Comparison of ENCODE assay signal across 14 mouse cellular contexts in the genomic region with DNA sequence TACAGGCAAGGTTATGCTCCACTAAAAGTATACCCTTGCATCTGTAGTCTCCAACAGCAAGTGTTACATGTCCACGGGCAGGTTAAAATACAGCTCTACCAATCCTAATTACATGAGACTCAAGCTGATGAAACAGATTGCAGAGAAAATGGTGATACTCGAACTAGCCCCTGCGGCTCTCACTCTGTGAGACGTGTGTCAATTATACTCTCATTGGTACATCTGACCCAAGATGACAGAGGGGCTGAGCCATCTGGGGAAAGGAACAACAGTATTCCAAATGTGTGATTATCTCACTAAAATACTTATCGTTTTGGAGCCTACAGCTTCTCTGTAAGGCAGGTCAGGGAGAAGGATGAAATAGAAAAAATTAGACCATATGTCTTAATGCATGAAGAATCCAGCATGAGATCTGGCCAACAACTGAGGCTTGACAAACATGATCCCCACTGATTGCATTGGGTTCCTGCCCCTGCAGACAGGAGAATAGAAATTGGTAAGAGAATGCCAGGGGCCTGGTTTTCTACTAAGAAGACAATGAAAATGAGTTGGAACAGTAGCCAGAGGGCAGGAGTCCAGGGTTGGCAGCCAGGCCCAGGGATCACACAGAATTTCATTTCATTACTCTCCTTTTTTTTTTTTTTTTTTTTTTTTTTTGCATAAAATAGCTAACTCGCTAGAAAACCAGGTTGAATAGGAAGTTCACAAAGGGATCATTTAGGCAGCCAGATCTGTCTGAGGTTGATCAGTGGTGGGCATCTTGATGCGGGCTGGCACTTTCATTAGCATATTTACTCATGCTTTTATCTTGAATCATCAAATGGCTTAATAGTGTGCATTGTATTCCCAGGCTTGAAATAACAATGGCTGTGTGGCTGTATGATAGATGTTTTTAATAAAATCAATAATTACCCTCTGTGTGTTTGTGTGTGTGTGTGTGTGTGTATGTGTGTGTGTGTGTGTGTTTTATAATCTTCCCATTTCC.
A peak's percentile ranks its signal among the peaks of the same experiment; 100 is the strongest.
DNase-seq lines count a peak whose midpoint lies in the region; ATAC-seq lines count a peak whose summit lies in the region.
"Had no signal": no experiment of that assay in that cellular context is flagged by ENCODE, and none has a peak within 500 bp of the region (broad histone marks: within the 10 kb centered on the region; RNA-seq: fewer than 3 reads in every experiment).

No protein-coding gene starts in this region.

- no peaks in the 10 kb centered on the region for H3K9me3 ChIP-seq in kidney, embryonic 16.5 days (ENCODE audit: low read length)
- H3K9me3 ChIP-seq: limb, embryonic 15.5 days; lung, embryonic 15.5 days had no signal

- no peak overlapping the region for H3K4me2 ChIP-seq in kidney, embryonic 16.5 days (replicated peaks; ENCODE audit: low read depth, low read length)
- H3K4me2 ChIP-seq: limb, embryonic 15.5 days; lung, embryonic 15.5 days; midbrain, embryonic 11.5 days; neural tube, embryonic 12.5 days had no signal

- H3K9ac ChIP-seq in kidney, embryonic 16.5 days (replicated peaks; ENCODE audit: low read length), result no peak overlapping the region
- H3K9ac ChIP-seq: limb, embryonic 15.5 days; lung, embryonic 15.5 days; neural tube, embryonic 12.5 days had no signal

- no peak for ATAC-seq in kidney, embryonic 16.5 days (ENCODE audit: low FRiP score, low TSS enrichment)
- no peak for ATAC-seq in granulocyte monocyte progenitor cell, adult 5-6 weeks (replicated peaks; ENCODE audit: poor library complexity, severe bottlenecking)
- ATAC-seq: inflammation-experienced regulatory T-cells, adult 6 months had no signal

- H3K27ac ChIP-seq in kidney, embryonic 16.5 days (ENCODE audit: low read length), result no peak overlapping the region
- H3K27ac ChIP-seq: limb, embryonic 15.5 days; lung, embryonic 15.5 days; neural tube, embryonic 12.5 days had no signal

- WGBS in kidney, embryonic 16.5 days, result 84% methylated on average over 7 of the region's 7 CpGs

- no peak overlapping the region for H3K4me3 ChIP-seq in kidney, embryonic 16.5 days (ENCODE audit: low read length)
- H3K4me3 ChIP-seq: limb, embryonic 15.5 days; lung, embryonic 15.5 days; neural tube, embryonic 12.5 days had no signal

- DNase-seq in kidney, adult 18-20 months, result peak; percentile 12
- peak; percentile 9 for DNase-seq in retina, adult 2 months (ENCODE audit: low read depth, low spot score)
- DNase-seq in retina, embryonic 14.5 days (ENCODE audit: low spot score), result no peak
- DNase-seq in cerebellum, adult 8-10 months, result peak; percentile 63
- DNase-seq in retina, postnatal 1 day, result peak; percentile 24
- DNase-seq in spleen, postnatal 36 days (ENCODE audit: low spot score in 2 of 2), result no peak
- DNase-seq: gastrocnemius, postnatal 10 days had no signal

- no peaks in the 10 kb centered on the region for H3K27me3 ChIP-seq in kidney, embryonic 16.5 days (ENCODE audit: insufficient read depth, low read length)
- H3K27me3 ChIP-seq: limb, embryonic 15.5 days; lung, embryonic 15.5 days; neural tube, embryonic 12.5 days had no signal

- no peaks in the 10 kb centered on the region for H3K36me3 ChIP-seq in kidney, embryonic 16.5 days (ENCODE audit: insufficient read depth, low read length)
- H3K36me3 ChIP-seq: limb, embryonic 15.5 days; lung, embryonic 15.5 days; neural tube, embryonic 12.5 days had no signal

- no peaks in the 10 kb centered on the region for H3K4me1 ChIP-seq in kidney, embryonic 16.5 days (ENCODE audit: insufficient read depth, low read length)
- H3K4me1 ChIP-seq: limb, embryonic 15.5 days; lung, embryonic 15.5 days; neural tube, embryonic 12.5 days had no signal

Comparison
In these comparisons a context has a peak if more than half of its experiments do, and no peak if none do; other contexts are left out.
1. DNase-seq: peak in kidney, adult 18-20 months (single experiment), retina, adult 2 months (single experiment), cerebellum, adult 8-10 months (single experiment) and retina, postnatal 1 day (single experiment); none in retina, embryonic 14.5 days (single experiment) and spleen, postnatal 36 days (0 of 2).